Mouse (Mus musculus): ENCODE measurements around the gene Ganab. TPM values are rescaled to one million over a fixed set of nuclear protein-coding genes. Genes with fewer than 3 reads are reported as not detected.

The Ganab gene
- total and polyA plus RNA-seq, 2 experiments from 2014 or later = 26.4 to 56.3 TPM

- no peaks in the 10 kb centered on the region for H3K27me3 ChIP-seq (ENCODE audit: control insufficient read depth, insufficient read depth, low read length)
- peak overlapping the region; percentile 89 for H3K4me3 ChIP-seq (ENCODE audit: low read depth, low read length)
- H3K36me3 ChIP-seq (replicated peaks; ENCODE audit: control insufficient read depth, insufficient read depth, low read length) = peaks cover 31% of the 10 kb centered on the region
Observed at GRCm38 (mm10) chr19:8899079-8899478, 1.2 kb downstream of the Ganab start.

GRCm38 (mm10) chr19:8903412-8903811 lies 5.5 kb downstream of the Ganab start:
- WGBS = 91% methylated on average over 5 of the region's 5 CpGs
- no peak overlapping the region for H3K4me3 ChIP-seq (ENCODE audit: low read depth, low read length)
- TF ChIP-seq CTCF (IDR thresholded peaks at IDR 0.05; ENCODE audit: low read depth) (no peak), EP300 (IDR thresholded peaks at IDR 0.05; ENCODE audit: low read depth) (no peak)
- H3K4me2 ChIP-seq (ENCODE audit: low read depth, low read length) = no peak overlapping the region
- H3K9ac ChIP-seq (replicated peaks; ENCODE audit: low read depth, low read length) = no peak overlapping the region
- H3K27me3 ChIP-seq (ENCODE audit: control insufficient read depth, insufficient read depth, low read length) = no peaks in the 10 kb centered on the region
- no peak for ATAC-seq (ENCODE audit: insufficient read depth, low read depth)
- H3K9me3 ChIP-seq (replicated peaks; ENCODE audit: control insufficient read depth, low read length) = no peaks in the 10 kb centered on the region
- H3K4me1 ChIP-seq (ENCODE audit: control insufficient read depth, insufficient read depth) = peaks cover 11% of the 10 kb centered on the region
- no peak overlapping the region for H3K27ac ChIP-seq (ENCODE audit: low read depth)
- peaks cover 62% of the 10 kb centered on the region for H3K36me3 ChIP-seq (replicated peaks; ENCODE audit: control insufficient read depth, insufficient read depth, low read length)
- DNase-seq (ENCODE audit: low spot score) = no peak

More at GRCm38 (mm10) chr19:8899079-8899478, 1.2 kb downstream of the Ganab start:
- Histone ChIP-seq H3K4me2 (ENCODE audit: low read depth, low read length) (peak overlapping the region; percentile 82), H3K4me1 (ENCODE audit: control insufficient read depth, insufficient read depth) (peaks cover 16% of the 10 kb centered on the region), H3K27ac (ENCODE audit: low read depth) (no peak overlapping the region), H3K9ac (replicated peaks; ENCODE audit: low read depth, low read length) (peak overlapping the region; percentile 93), H3K9me3 (replicated peaks; ENCODE audit: control insufficient read depth, low read length) (no peaks in the 10 kb centered on the region)
- DNase-seq (ENCODE audit: low spot score) = no peak
- TF ChIP-seq EP300 (IDR thresholded peaks at IDR 0.05; ENCODE audit: low read depth) (no peak), CTCF (IDR thresholded peaks at IDR 0.05; ENCODE audit: low read depth) (no peak)
- no peak for ATAC-seq (ENCODE audit: insufficient read depth, low read depth)
- WGBS = 32% methylated on average over 3 of the region's 3 CpGs

GRCm38 (mm10) chr19:8908531-8908930 lies 10.7 kb downstream of the Ganab start:
- 92% methylated on average over 6 of the region's 6 CpGs for WGBS
- Histone ChIP-seq H3K4me3 (ENCODE audit: low read depth, low read length) (no peak overlapping the region), H3K9me3 (replicated peaks; ENCODE audit: control insufficient read depth, low read length) (no peaks in the 10 kb centered on the region), H3K27me3 (ENCODE audit: control insufficient read depth, insufficient read depth, low read length) (no peaks in the 10 kb centered on the region), H3K4me1 (ENCODE audit: control insufficient read depth, insufficient read depth) (no peaks in the 10 kb centered on the region), H3K9ac (replicated peaks; ENCODE audit: low read depth, low read length) (no peak overlapping the region), H3K36me3 (replicated peaks; ENCODE audit: control insufficient read depth, insufficient read depth, low read length) (peaks cover 98% of the 10 kb centered on the region), H3K4me2 (ENCODE audit: low read depth, low read length) (no peak overlapping the region), H3K27ac (ENCODE audit: low read depth) (no peak overlapping the region)
- DNase-seq (ENCODE audit: low spot score) (no peak), ATAC-seq (ENCODE audit: insufficient read depth, low read depth) (no peak)
- TF ChIP-seq EP300 (IDR thresholded peaks at IDR 0.05; ENCODE audit: low read depth) (no peak), CTCF (IDR thresholded peaks at IDR 0.05; ENCODE audit: low read depth) (no peak)

DNA sequence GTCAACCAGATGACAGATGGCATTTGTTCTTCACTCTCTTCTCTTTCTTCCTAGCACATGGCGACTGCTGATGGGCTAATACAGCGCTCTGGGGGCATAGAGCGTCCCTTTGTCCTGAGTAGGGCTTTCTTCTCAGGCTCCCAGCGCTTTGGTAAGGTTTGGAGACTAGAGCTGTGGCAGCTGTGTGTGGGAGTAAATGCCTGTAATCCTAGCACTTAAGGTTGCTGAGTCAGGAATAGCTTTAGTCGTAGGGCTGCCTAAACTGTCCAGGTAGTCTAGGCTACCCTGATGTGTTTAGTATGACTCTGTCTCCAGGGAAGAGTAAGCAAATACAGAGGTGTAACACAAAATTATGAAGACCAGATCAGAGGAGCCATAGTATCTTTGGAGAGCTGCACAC lies 13.9 kb downstream of the Ganab start:
- Histone ChIP-seq H3K9me3 (replicated peaks; ENCODE audit: control insufficient read depth, low read length) (no peaks in the 10 kb centered on the region), H3K36me3 (replicated peaks; ENCODE audit: control insufficient read depth, insufficient read depth, low read length) (peaks cover 100% of the 10 kb centered on the region), H3K4me2 (ENCODE audit: low read depth, low read length) (no peak overlapping the region), H3K27ac (ENCODE audit: low read depth) (no peak overlapping the region), H3K4me1 (ENCODE audit: control insufficient read depth, insufficient read depth) (no peaks in the 10 kb centered on the region), H3K9ac (replicated peaks; ENCODE audit: low read depth, low read length) (no peak overlapping the region), H3K27me3 (ENCODE audit: control insufficient read depth, insufficient read depth, low read length) (no peaks in the 10 kb centered on the region), H3K4me3 (ENCODE audit: low read depth, low read length) (no peak overlapping the region)
- 89% methylated on average over 5 of the region's 5 CpGs for WGBS
- DNase-seq (ENCODE audit: low spot score) (no peak), ATAC-seq (ENCODE audit: insufficient read depth, low read depth) (no peak)
- TF ChIP-seq CTCF (IDR thresholded peaks at IDR 0.05; ENCODE audit: low read depth) (no peak), EP300 (IDR thresholded peaks at IDR 0.05; ENCODE audit: low read depth) (no peak)

GRCm38 (mm10) chr19:8914212-8914611 lies 16.3 kb downstream of the Ganab start:
- Histone ChIP-seq H3K27me3 (ENCODE audit: control insufficient read depth, insufficient read depth, low read length) (no peaks in the 10 kb centered on the region), H3K27ac (ENCODE audit: low read depth) (no peak overlapping the region), H3K4me2 (ENCODE audit: low read depth, low read length) (no peak overlapping the region), H3K4me3 (ENCODE audit: low read depth, low read length) (no peak overlapping the region), H3K9me3 (replicated peaks; ENCODE audit: control insufficient read depth, low read length) (no peaks in the 10 kb centered on the region), H3K36me3 (replicated peaks; ENCODE audit: control insufficient read depth, insufficient read depth, low read length) (peaks cover 79% of the 10 kb centered on the region), H3K9ac (replicated peaks; ENCODE audit: low read depth, low read length) (no peak overlapping the region), H3K4me1 (ENCODE audit: control insufficient read depth, insufficient read depth) (no peaks in the 10 kb centered on the region)
- DNase-seq (ENCODE audit: low spot score) (no peak), ATAC-seq (ENCODE audit: insufficient read depth, low read depth) (no peak)
- WGBS = 90% methylated on average over 3 of the region's 3 CpGs
- no peak for TF ChIP-seq CTCF (IDR thresholded peaks at IDR 0.05; ENCODE audit: low read depth)
- no peak for TF ChIP-seq EP300 (IDR thresholded peaks at IDR 0.05; ENCODE audit: low read depth)

DNA sequence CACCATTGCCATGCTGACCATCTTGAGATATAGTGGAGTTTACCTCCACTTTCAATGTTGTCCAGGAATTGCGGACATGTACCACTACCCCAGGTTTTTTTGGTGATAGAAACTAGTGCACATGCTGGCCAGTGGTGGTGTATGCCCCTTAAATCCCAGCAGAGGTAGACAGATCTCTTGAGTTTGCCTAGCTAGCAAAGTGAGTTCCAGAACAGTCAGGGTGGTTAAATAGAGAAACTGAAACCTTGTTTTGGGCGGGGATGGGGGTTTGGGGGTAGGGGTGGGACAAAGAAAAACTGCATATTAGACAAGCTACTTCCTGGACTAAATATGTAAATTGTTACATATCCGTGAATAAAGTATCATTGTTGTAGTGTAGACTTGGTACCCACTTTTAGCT lies 21.1 kb downstream of the Ganab start:
- WGBS = 89% methylated on average over 3 of the region's 3 CpGs
- DNase-seq (ENCODE audit: low spot score) (no peak), ATAC-seq (ENCODE audit: insufficient read depth, low read depth) (no peak)
- Histone ChIP-seq H3K4me1 (ENCODE audit: control insufficient read depth, insufficient read depth) (peaks cover 15% of the 10 kb centered on the region), H3K27ac (ENCODE audit: low read depth) (no peak overlapping the region), H3K4me2 (ENCODE audit: low read depth, low read length) (no peak overlapping the region), H3K4me3 (ENCODE audit: low read depth, low read length) (no peak overlapping the region), H3K9me3 (replicated peaks; ENCODE audit: control insufficient read depth, low read length) (no peaks in the 10 kb centered on the region), H3K36me3 (replicated peaks; ENCODE audit: control insufficient read depth, insufficient read depth, low read length) (peaks cover 42% of the 10 kb centered on the region), H3K27me3 (ENCODE audit: control insufficient read depth, insufficient read depth, low read length) (no peaks in the 10 kb centered on the region), H3K9ac (replicated peaks; ENCODE audit: low read depth, low read length) (no peak overlapping the region)
- TF ChIP-seq CTCF (IDR thresholded peaks at IDR 0.05; ENCODE audit: low read depth) (no peak), EP300 (IDR thresholded peaks at IDR 0.05; ENCODE audit: low read depth) (no peak)
